Comparison of ENCODE assay signal across 12 mouse cellular contexts in the genomic region with DNA sequence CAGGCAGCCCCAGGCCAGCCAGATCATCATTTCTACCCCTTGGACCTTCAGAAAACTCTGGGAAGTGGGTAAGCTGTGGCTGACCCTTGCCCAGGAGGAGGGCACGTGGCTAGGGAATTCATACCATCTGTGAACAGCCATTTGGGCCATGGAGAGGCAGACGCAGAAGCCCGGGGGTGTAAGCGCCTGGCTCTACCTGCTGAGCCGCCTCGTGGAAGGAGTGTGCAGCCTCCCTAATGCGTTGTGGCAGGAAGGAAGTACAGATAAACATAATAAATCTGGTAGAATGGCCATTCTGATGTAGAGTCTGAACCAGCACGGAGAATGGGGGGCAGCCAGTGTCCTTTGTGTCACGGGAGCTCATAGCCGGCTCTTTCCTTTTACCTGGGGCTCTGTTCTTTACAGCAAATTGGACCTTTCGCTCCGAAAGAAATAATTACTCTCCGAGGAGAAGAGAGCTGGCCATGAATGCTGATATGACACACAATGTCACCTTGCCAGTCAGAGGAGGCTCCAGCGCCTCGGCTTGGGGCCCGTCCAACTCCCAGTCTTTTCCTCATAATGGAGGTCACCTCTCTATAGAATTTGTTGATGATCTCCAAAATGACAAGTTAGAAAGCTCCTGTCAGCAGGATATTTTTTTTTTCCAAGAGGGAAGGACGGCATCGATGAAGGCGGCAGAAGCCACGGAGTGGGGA.
A peak's percentile ranks its signal among the peaks of the same experiment; 100 is the strongest.
DNase-seq lines count a peak whose midpoint lies in the region; ATAC-seq lines count a peak whose summit lies in the region.
"Had no signal": no experiment of that assay in that cellular context is flagged by ENCODE, and none has a peak within 500 bp of the region (broad histone marks: within the 10 kb centered on the region; RNA-seq: fewer than 3 reads in every experiment).

No protein-coding gene starts in this region.

- H3K36me3 ChIP-seq in hindbrain, embryonic 13.5 days: no peaks in the 10 kb centered on the region
- no peaks in the 10 kb centered on the region for H3K36me3 ChIP-seq in hindbrain, embryonic 10.5 days
- no peaks in the 10 kb centered on the region for H3K36me3 ChIP-seq in midbrain, embryonic 16.5 days (ENCODE audit: control insufficient read depth, insufficient read depth, low read length)
- H3K36me3 ChIP-seq: embryonic facial prominence, embryonic 10.5 days; liver, embryonic 15.5 days had no signal

- no peaks in the 10 kb centered on the region for H3K9me3 ChIP-seq in hindbrain, embryonic 13.5 days
- no peaks in the 10 kb centered on the region for H3K9me3 ChIP-seq in hindbrain, embryonic 10.5 days
- H3K9me3 ChIP-seq in midbrain, embryonic 16.5 days (replicated peaks; ENCODE audit: control insufficient read depth, low read length, poor library complexity, severe bottlenecking): no peaks in the 10 kb centered on the region
- H3K9me3 ChIP-seq: embryonic facial prominence, embryonic 10.5 days; liver, embryonic 15.5 days had no signal

- H3K4me1 ChIP-seq in hindbrain, embryonic 13.5 days (replicated peaks): peaks cover 42% of the 10 kb centered on the region
- peaks cover 19% of the 10 kb centered on the region for H3K4me1 ChIP-seq in hindbrain, embryonic 10.5 days (replicated peaks)
- H3K4me1 ChIP-seq in midbrain, embryonic 16.5 days (ENCODE audit: control insufficient read depth, insufficient read depth, low read length): peaks cover 28% of the 10 kb centered on the region
- H3K4me1 ChIP-seq: liver, embryonic 15.5 days had no signal

- no peak overlapping the region for H3K4me3 ChIP-seq in hindbrain, embryonic 13.5 days
- no peak overlapping the region for H3K4me3 ChIP-seq in hindbrain, embryonic 10.5 days
- no peak overlapping the region for H3K4me3 ChIP-seq in midbrain, embryonic 16.5 days (ENCODE audit: low read depth, low read length)
- H3K4me3 ChIP-seq: embryonic facial prominence, embryonic 10.5 days; liver, embryonic 15.5 days had no signal

- H3K4me2 ChIP-seq in hindbrain, embryonic 13.5 days: no peak overlapping the region
- no peak overlapping the region for H3K4me2 ChIP-seq in midbrain, embryonic 16.5 days (ENCODE audit: low read length)
- H3K4me2 ChIP-seq: liver, embryonic 15.5 days had no signal

- peak overlapping the region; percentile 79 for H3K27ac ChIP-seq in hindbrain, embryonic 13.5 days
- no peak overlapping the region for H3K27ac ChIP-seq in hindbrain, embryonic 10.5 days
- peak overlapping the region; percentile 66 for H3K27ac ChIP-seq in midbrain, embryonic 16.5 days (ENCODE audit: low read length)
- H3K27ac ChIP-seq: embryonic facial prominence, embryonic 10.5 days; liver, embryonic 15.5 days had no signal

- DNase-seq in adrenal gland, postnatal 14 days: peak; percentile 47
- DNase-seq in adrenal gland, postnatal 4 days (ENCODE audit: low spot score in 2 of 2): no peak
- no peak for DNase-seq in hindbrain, embryonic 10.5 days (ENCODE audit: low spot score)
- DNase-seq in cerebellum, adult 9-11 months: peak; percentile 58
- no peak for DNase-seq in urinary bladder, postnatal 36 days (ENCODE audit: low spot score in 2 of 2)
- no peak for DNase-seq in adipocyte (ENCODE audit: low spot score)
- DNase-seq: kidney, postnatal 14 days; lung, postnatal 4 days had no signal

- WGBS in hindbrain, embryonic 13.5 days: 47% methylated on average over 20 of the region's 20 CpGs
- 78% methylated on average over 20 of the region's 20 CpGs for WGBS in hindbrain, embryonic 10.5 days
- WGBS in midbrain, embryonic 16.5 days: 37% methylated on average over 20 of the region's 20 CpGs

- ATAC-seq in hindbrain, embryonic 13.5 days (ENCODE audit: low FRiP score): no peak
- ATAC-seq in midbrain, embryonic 16.5 days: 0 out of 2 replicates have a peak, but pooled peaks have one; percentile 12

- H3K9ac ChIP-seq in hindbrain, embryonic 13.5 days: no peak overlapping the region
- H3K9ac ChIP-seq in midbrain, embryonic 16.5 days (ENCODE audit: low read depth, low read length): no peak overlapping the region
- H3K9ac ChIP-seq: liver, embryonic 15.5 days had no signal

- H3K27me3 ChIP-seq in hindbrain, embryonic 13.5 days: 0 out of 2 replicates have a peak, but pooled peaks cover 7% of the 10 kb centered on the region
- H3K27me3 ChIP-seq in hindbrain, embryonic 10.5 days (ENCODE audit: insufficient read depth, poor library complexity, severe bottlenecking): no peaks in the 10 kb centered on the region
- no peaks in the 10 kb centered on the region for H3K27me3 ChIP-seq in midbrain, embryonic 16.5 days (ENCODE audit: control insufficient read depth, insufficient read depth, low read depth, low read length)
- H3K27me3 ChIP-seq: liver, embryonic 15.5 days had no signal

Comparison
In these comparisons a context has a peak if more than half of its experiments do, and no peak if none do; other contexts are left out.
1. DNase-seq: peak in adrenal gland, postnatal 14 days (single experiment) and cerebellum, adult 9-11 months (single experiment); none in adrenal gland, postnatal 4 days (0 of 2), hindbrain, embryonic 10.5 days (single experiment), urinary bladder, postnatal 36 days (0 of 2) and adipocyte (single experiment).